Mouse (Mus musculus) monocyte, adult 5-6 weeks (primary cell): ENCODE results near the gene Try4. TPM values are rescaled to one million over a fixed set of nuclear protein-coding genes. Genes with fewer than 3 reads are reported as not detected.
"Not testable (repeated sequence)": the region's sequence is repeated elsewhere in the genome, so short reads cannot be mapped to it uniquely, and the experiment has no call there.

Source experiments
- ATAC-seq: fragments of 153-309, 156-312 bp; replicated peaks from 2 replicates; pipeline ENCODE4 v1.8.0; 2017; ENCODE audit warnings: mild to moderate bottlenecking; ENCODE audit not compliant: low TSS enrichment, insufficient number of reproducible peaks, severe bottlenecking, poor library complexity, low FRiP score
- total RNA-seq: library from RNA; stranded (forward); fragments of 200-1000, 200-491, 200-594 nt; gene quantifications from 3 replicates; pipeline ENCODE4 v1.2.3, GENCODE M21; 2017

Try4 gene
- not detected in 3 replicates for total RNA-seq

- ATAC-seq, result no peak
Observed at GRCm38 (mm10) chr6:41301969-41302368, at the start of gene Try4. Gene Try4, plus strand, starts transcription at chr6:41302269.

GRCm38 (mm10) chr6:41253314-41253713, 48.8 kb upstream of the Try4 start:
- not testable (repeated sequence) for ATAC-seq

GRCm38 (mm10) chr6:41256424-41256823, 45.6 kb upstream of the Try4 start:
- no peak for ATAC-seq

- ATAC-seq, result no peak
Observed at GRCm38 (mm10) chr6:41257432-41257831, 44.6 kb upstream of the Try4 start.

- ATAC-seq, result no peak
Observed at GRCm38 (mm10) chr6:41262796-41263195, 39.3 kb upstream of the Try4 start.

- ATAC-seq, result no peak
Observed at GRCm38 (mm10) chr6:41266140-41266539, 35.9 kb upstream of the Try4 start.

- ATAC-seq, result no peak
Observed at GRCm38 (mm10) chr6:41298255-41298654, 3.8 kb upstream of the Try4 start.

GRCm38 (mm10) chr6:41316741-41317140, 14.7 kb downstream of the Try4 start, which contains the start of gene Try5:
Gene Try5, minus strand, starts transcription at chr6:41316841.
- ATAC-seq, result not testable (repeated sequence)

- no peak for ATAC-seq
Observed at GRCm38 (mm10) chr6:41353932-41354331, 51.9 kb downstream of the Try4 start, which contains the start of gene Try10. Gene Try10, plus strand, starts transcription at chr6:41354105.

Other genes with a start within 250 kb of the Try4 start
- not detected in 3 replicates for gene Try5, start 14.6 kb downstream of the Try4 start, total RNA-seq
- gene Try10, start 51.8 kb downstream of the Try4 start, total RNA-seq, result not detected in 3 replicates
- gene Prss3, start 75.4 kb downstream of the Try4 start, total RNA-seq, result not detected in 3 replicates
- gene Gm5771, start 90.1 kb downstream of the Try4 start, total RNA-seq, result not detected in 3 replicates
- gene Gm10334, start 143.9 kb downstream of the Try4 start, total RNA-seq, result not detected in 3 replicates
- gene Prss1, start 156.7 kb downstream of the Try4 start, total RNA-seq, result not detected in 3 replicates
- not detected in 3 replicates for gene Prss2, start 219.5 kb downstream of the Try4 start, total RNA-seq